Mouse (Mus musculus): ENCODE results near the gene Polr2j.
"Not testable (repeated sequence)": the region's sequence is repeated elsewhere in the genome, so short reads cannot be mapped to it uniquely, and the experiment has no call there.

Gene Polr2j

DNA sequence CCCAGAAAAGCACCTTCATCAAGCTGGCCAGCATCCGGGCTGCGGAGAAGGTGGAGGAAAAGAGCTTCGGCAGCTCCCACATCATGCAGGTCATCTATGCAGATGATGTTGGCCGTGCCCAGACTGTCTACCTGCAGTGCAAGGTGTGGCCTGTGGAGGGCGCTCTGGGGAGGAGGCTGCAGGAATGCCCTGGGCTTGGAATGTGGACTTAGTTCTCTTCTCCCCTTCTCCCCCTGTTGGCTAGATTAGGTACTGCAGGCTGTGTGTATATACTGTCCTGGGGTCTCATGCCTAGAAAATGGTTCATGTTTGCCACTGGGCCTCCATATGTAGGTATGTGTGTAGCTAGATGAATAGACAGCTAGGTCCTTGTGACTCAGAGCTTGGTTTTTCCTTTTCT, 11.9 kb upstream of the Polr2j start:
- peak; percentile 66 for DNase-seq (ENCODE audit: low read depth, low spot score)

DNA sequence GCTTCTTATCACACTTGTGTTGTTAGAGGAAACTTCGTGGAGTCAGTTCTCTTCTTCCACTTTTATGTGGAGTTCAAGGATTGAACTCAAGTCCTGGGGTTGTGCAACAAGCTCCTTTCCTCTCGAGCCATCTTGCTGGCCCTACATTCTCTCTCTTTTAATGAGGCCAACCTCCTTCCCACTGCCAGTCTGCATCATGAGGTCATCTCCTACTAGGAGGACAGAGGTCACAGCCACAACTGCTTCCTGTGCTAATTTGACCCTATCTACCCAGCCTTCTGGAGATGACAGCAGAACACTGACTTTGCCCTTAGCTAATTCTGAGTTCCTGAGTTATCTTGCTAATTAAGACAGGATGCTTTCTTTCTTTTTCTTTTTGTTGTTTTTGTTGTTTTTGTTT, 7.9 kb upstream of the Polr2j start:
- peak; percentile 68 for DNase-seq (ENCODE audit: low read depth, low spot score)

GRCm38 (mm10) chr5:136109042-136109441, 7.4 kb upstream of the Polr2j start:
- DNase-seq (ENCODE audit: low read depth, low spot score): peak; percentile 87

GRCm38 (mm10) chr5:136113546-136113945, 2.9 kb upstream of the Polr2j start:
- DNase-seq (ENCODE audit: low read depth, low spot score): not testable (repeated sequence)

GRCm38 (mm10) chr5:136116784-136117112, 317 bp downstream of the Polr2j start:
- no peak for DNase-seq (ENCODE audit: low read depth, low spot score)

GRCm38 (mm10) chr5:136122165-136122564, 5.7 kb downstream of the Polr2j start:
- DNase-seq (ENCODE audit: low read depth, low spot score): no peak

DNA sequence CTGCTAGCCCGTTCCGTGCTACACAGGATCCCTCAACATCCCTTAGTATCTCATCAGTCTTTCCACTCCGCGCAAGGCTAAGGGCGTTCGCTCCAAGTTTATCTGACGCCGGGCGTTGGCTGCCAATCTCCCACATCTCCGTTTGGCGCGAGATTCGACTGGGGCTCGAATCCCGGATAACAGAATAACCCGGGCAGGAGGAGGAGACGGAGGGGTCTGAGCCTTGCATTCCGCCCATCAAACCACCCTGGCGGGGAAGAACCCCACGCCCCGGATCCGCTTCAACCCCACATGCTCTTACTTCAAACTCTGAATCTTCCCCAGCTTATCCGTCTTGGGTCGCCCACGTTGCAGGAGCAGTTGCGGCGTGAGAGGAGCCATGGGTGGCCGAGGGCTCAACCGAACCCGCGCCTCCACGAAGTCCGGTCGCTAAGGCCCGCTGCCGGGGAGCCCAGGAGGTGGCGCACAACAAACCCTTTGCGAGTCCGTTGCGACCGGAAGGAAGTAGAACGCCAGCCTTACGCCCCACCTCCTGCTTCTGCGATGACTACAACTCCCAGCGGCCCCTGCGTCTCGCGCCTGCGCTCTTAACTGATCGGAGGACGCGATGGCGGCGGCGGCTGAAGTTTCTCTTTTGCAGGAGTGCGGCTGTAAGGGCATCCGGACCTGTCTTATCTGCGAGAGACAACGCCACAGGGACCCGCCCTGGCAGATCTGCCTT, 19.3 kb downstream of the Polr2j start, which contains the start of the genes Lrwd1 and Alkbh4:
Gene Lrwd1, minus strand, starts transcription at position 504 of the 721 bp plus-strand sequence.
Gene Alkbh4, plus strand, starts transcription at position 576 of the 721 bp plus-strand sequence.
- peak; percentile 98 for DNase-seq (ENCODE audit: low read depth, low spot score)

DNA sequence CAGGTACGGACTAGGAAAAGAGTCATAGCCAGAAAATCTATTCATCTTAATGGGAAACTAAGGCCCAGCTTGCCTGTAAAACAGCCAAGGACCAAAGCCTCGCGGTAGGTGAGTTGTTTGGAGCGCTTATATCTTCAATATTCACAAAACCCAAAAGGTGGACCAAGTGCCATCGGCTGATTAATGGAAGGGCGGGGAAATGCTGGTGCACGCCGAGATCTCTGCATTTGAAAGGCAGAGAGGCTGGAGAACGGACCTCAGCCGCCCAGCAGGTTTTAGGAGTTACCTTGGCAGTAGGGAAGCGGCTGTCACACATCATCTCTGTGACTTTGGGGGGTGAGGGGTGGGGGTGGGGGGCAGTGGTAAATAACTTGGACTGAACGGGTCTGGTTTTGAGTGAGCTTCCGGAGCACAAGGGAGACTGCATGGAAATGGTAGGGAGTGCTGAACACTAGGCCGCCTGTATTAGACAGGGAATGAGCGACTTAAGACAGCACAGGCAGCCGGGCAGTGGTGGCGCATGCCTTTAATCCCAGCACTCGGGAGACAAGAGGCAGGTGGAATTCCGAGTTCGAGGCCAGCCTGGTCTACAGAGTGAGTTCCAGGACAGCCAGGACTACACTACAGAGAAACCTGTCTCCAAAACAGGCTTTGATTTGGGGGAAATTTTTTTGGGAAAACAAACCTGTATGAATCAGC, 20.0 kb downstream of the Polr2j start:
- peak; percentile 87 for DNase-seq (ENCODE audit: low read depth, low spot score)

DNA sequence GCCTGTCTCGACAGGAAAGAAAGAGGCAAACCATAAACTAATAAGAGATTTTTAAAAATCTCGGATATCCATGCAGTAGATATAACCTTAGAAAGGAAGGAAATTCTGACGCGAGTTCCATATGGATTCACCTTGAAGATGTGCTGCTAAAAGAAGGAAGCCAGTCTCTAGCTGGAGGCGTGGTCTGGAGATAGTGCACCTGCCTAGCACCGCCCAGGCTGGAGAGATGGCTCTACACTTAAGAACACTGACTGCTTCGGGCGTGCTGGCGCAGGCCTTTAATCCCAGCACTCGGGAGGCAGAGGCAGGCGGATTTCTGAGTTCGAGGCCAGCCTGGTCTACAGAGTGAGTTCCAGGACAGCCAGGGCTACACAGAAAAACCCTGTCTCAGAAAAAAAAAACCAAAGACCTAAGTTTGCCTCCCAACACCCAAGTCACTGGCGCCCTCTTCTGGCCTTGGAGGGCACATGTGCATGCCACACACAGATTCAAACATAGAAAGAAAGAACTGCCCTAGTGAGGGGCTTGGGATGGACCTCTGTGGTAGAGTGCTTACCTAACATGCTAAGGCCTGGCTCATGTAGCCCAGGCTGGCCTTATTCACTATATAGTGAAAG, 21.3 kb downstream of the Polr2j start:
- peak; percentile 83 for DNase-seq (ENCODE audit: low read depth, low spot score)

DNA sequence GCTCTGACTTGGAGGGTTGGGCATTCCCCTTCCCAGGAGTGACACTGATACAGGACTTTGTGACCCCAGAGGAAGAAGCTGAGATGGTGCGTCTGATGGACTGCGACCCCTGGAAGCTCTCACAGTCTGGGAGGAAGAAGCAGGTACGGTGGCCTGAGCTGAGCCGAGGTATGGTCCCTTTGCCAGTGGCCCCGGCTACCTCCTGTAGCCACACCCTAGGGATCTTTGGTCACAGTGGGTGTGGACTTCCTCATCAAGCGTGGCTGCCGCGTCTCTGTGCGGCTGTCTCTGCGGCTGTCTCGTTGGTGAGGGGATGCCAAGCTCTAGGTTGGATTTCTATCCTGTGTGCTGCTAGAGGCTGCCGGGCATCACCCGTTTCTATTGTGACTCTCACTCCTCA, 23.0 kb downstream of the Polr2j start:
- DNase-seq (ENCODE audit: low read depth, low spot score): no peak

DNA sequence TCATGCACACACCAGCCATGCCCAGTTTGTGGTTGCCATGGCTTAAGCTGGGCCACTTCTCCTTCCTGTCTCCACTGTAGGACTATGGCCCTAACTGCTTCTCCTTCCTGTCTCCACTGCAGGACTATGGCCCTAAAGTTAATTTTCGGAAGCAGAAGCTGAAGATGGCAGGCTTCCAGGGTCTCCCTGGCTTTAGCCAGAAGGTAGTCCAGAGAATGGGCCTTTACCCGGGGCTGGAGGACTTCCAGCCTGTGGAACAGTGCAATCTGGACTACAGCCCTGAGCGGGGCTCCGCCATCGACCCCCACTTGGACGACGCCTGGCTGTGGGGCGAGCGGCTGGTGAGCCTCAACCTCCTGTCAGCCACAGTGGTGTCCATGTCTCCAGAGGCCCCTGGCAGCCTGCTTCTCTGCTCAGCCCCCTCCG, 23.6 kb downstream of the Polr2j start:
- DNase-seq (ENCODE audit: low read depth, low spot score): no peak

GRCm38 (mm10) chr5:136142746-136143145, 26.3 kb downstream of the Polr2j start:
- no peak for DNase-seq (ENCODE audit: low read depth, low spot score)

- peak; percentile 76 for DNase-seq (ENCODE audit: low read depth, low spot score)
Observed at GRCm38 (mm10) chr5:136143161-136143755, 26.8 kb downstream of the Polr2j start.

DNA sequence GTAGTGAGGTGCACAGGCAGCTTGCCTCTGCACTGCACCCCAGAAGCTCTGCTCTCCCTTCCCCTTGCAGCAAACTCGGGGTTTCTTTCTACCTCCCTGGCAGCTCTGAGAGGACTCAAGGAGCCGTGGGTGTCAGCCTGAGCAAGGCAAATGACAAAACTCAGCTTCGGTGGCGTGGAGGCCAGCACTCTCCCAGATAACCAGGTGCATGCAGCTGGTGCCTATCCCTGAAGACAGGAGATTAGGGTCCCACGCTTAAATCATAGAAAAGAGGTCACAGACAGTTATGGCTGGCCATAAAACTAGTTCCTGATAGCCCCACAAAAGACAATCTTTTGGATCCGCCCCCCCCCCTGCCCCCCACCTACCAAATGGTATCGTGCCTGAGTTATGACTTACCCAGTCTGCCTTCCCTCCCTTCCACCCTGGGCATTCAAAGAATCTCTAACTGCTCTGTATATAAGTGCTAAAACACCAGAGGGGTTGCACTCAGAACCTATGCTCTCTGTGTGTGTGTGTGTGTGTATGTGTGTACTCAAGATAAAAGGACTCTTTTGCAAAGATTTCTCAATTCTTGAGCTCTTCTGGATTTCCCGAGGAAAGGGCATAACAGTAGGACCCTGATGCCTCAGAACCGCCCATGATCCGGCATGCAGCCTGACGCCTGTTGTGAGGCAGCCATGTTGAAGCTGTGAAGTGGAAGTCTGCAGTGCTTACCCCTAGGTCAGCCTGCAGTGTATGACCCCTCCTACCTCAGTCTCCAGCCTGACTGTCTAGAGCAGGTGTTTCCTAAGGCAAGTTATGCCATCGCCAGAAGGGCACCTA, 28.4 kb downstream of the Polr2j start:
- no peak for DNase-seq (ENCODE audit: low read depth, low spot score)

- no peak for DNase-seq (ENCODE audit: low read depth, low spot score)
Observed at GRCm38 (mm10) chr5:136146936-136147335, 30.5 kb downstream of the Polr2j start.

DNA sequence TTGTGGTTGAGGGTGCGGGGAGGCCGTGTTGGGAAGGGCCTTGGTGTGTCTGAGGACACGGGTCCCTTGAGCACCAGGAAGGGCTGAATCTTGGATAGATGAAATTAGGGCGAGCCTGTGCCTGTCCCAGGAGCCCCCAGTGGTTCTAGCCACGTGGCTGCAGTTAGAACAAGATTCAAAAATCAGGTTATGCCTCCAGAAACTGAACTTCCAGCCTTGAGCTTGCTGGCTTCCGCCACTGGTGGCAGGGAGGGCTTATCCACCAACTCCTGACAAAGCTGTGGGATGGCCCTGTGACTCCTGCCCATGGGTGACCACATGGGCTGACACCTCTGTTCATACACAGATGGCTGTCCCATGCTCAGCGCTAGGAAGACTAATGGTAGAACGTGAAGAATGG, 31.3 kb downstream of the Polr2j start:
- no peak for DNase-seq (ENCODE audit: low read depth, low spot score)

GRCm38 (mm10) chr5:136149134-136149576, 32.7 kb downstream of the Polr2j start:
- not testable (repeated sequence) for DNase-seq (ENCODE audit: low read depth, low spot score)

- DNase-seq (ENCODE audit: low read depth, low spot score): no peak
Observed at GRCm38 (mm10) chr5:136152365-136152764, 35.9 kb downstream of the Polr2j start.

DNA sequence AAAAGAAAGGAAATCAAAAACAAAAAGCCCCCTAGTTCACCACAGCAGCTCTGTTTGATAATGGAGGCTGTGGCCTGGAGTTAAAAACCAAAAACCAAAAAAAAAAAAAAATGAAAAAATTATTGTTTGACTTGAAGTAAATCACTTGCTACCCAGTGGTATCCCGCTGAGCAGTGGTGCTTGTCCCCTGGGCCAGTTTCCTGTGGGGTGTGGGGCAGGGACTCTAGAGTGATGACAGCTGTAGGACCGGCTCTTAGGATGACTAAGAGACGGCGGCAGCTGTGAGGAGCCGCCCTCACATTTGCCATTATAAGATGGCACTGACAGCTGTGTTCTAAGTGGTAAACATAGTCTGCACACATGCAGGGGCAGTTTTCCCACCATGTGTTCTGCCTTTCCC, 39.0 kb downstream of the Polr2j start:
- peak; percentile 76 for DNase-seq (ENCODE audit: low read depth, low spot score)

DNA sequence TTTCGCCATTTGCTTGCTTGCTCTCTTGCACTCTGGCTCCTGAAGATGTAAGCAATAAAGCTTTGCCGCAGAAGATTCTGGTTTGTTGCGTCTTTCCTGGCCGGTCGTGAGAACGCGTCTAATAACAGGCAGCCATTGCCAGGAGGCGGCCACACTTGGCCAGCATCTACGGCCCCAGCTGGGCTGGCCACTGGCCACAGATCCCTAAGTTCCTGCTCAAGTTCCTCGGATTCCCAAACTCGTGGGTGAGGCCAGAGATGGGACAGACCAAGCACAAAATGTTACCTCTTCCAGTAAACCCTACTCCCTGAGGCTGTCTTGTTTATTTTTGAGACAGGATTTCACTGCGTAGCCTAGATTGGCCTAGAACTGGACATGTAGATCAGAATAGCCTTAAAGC, 43.7 kb downstream of the Polr2j start:
- DNase-seq (ENCODE audit: low read depth, low spot score): peak; percentile 73

DNA sequence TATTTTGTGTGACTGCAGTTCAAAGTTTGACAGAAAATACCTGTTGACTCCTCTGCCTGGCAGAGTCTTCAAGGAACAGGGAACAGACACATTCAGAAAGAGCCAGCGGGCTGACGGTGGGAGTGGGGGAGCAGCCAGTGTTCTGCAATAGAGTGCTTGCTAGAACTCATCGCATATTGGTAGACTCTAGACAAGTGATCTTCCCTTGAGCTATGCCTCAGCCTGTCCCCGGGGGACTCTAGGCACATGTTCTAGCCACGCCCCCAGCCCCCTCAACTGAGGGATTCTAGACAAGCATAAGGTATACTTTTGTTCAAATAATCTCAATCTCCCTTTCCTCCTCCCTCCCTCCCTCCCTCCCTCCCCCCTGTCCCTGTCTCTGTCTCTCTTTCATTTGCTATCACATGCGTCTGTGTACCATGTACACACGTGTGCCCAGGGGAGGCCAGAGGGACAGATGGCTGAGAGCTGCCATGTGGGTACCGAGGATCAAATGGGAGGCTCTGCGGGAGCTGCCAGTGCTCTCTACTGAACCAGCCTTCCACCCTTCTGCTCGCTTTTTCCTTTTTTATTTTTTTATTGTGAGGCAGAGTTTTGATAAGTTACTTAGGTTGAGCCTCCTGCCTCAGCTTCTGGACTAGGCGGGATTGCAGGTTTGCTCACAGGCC, 47.5 kb downstream of the Polr2j start:
- no peak for DNase-seq (ENCODE audit: low read depth, low spot score)
